Mouse (Mus musculus) intestine, postnatal 0 days (tissue): Measurements from ENCODE around the gene Rxra. TPM values are rescaled to one million over a fixed set of nuclear protein-coding genes. Genes with fewer than 3 reads are reported as not detected.
A peak's percentile ranks its signal among the peaks of the same experiment; 100 is the strongest.

Experiments used
- ATAC-seq: fragments of 200-750 bp; cut with Nextera tagmentation; 2 replicates; pipeline ENCODE4 v1.8.0; 2017; ENCODE audit warnings: mild to moderate bottlenecking, moderate TSS enrichment, moderate library complexity
- H3K27ac ChIP-seq: fragments of 300-500 bp; sonication (generic); 2 replicates; pipeline ENCODE4 v1.5.1; 2014; ENCODE audit warnings: mild to moderate bottlenecking, low read depth, low read length, moderate library complexity
- H3K27me3 ChIP-seq: fragments of 300-500 bp; sonication (generic); replicated peaks from 2 replicates; pipeline ENCODE4 v1.6.1; 2014; ENCODE audit warnings: low read length, mixed read lengths; ENCODE audit not compliant: control insufficient read depth, insufficient read depth
- H3K36me3 ChIP-seq: fragments of 300-500 bp; sonication (generic); 2 replicates; pipeline ENCODE4 v1.6.1; 2014; ENCODE audit warnings: mild to moderate bottlenecking, moderate library complexity; ENCODE audit not compliant: control insufficient read depth, insufficient read depth
- H3K4me1 ChIP-seq: fragments of 300-500 bp; sonication (generic); replicated peaks from 2 replicates; pipeline ENCODE4 v1.6.1; 2014; ENCODE audit warnings: antibody characterized with exemption, low read length, mixed read lengths; ENCODE audit not compliant: control insufficient read depth, insufficient read depth
- H3K4me2 ChIP-seq: fragments of 300-500 bp; sonication (generic); replicated peaks from 2 replicates; pipeline ENCODE4 v1.6.1; 2014; ENCODE audit warnings: low read depth, mild to moderate bottlenecking, moderate library complexity
- H3K4me3 ChIP-seq: fragments of 300-500 bp; sonication (generic); 2 replicates; pipeline ENCODE4 v1.5.1; 2014; ENCODE audit warnings: low read depth, low read length
- H3K9ac ChIP-seq: fragments of 300-500 bp; sonication (generic); 2 replicates; pipeline ENCODE4 v1.6.1; 2014; ENCODE audit warnings: mild to moderate bottlenecking, low read depth, low read length
- H3K9me3 ChIP-seq: fragments of 300-500 bp; sonication (generic); 2 replicates; pipeline ENCODE4 v1.6.1; 2016; ENCODE audit warnings: mixed run types; ENCODE audit not compliant: control insufficient read depth
- CTCF ChIP-seq: sonication (generic); IDR thresholded peaks from 2 replicates; pipeline ENCODE4 v1.5.1; 2016; ENCODE audit warnings: low read depth, mild to moderate bottlenecking, control low read depth, antibody characterized with exemption, moderate library complexity
- WGBS: fragments of 180-500 bp; shearing (Covaris S2); extraction: QIAGEN DNeasy Blood & Tissue Kit; methylation state at CpG from one replicate; pipeline ENCODE4 v1.1.7; 2014; 5-methylcytosine and 5-hydroxymethylcytosine counted together
- polyA plus RNA-seq: library from polyadenylated mRNA; unstranded; fragments of >200 nt; fragmentation: Nextera tagmentation; extraction: Ambion mirVana; gene quantifications from 2 replicates; pipeline ENCODE4 v1.2.1, GENCODE M21; 2015

The Rxra gene
- polyA plus RNA-seq, 1 experiment from 2014 or later: 9.0 TPM

DNA sequence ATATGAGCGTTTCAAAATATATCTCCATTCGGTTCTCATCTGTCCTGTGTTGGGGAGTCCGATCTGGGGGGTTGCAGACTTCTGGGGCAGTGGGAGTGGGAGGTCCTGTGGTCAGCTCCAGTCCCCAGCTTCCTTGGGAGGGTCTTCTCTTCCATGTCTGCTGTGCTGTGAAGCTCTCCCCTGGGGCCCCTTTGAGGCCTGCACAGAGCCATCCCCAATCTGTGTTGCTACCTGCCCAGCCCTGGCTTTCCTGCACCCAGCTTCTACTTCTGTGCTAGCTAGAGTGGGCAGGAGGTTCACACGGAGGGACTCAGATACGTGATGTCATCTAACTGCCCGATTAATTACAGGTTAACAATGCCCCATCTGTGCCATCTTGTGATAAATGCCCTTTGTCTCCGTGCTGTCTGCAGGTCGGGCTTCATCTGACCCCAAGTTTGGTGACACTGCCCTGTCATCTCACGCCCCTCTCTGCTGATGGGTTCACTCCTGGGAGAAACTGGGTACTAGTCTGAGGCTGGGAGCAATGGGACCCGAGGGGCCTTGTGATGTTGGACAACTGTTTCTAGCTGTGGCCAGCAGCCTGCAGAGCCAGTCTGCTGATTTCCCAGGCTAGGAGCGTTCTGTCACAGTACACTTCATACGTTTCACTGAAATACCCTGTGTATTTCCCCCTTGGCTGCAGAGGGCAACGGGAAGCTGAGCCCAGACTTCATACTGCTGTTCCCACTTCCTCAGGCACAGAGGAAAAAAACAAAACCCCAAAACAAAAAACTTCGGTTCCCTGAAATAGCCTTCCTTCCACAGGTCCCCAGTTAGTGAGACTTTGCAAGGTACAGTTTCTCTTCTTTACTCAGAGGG, 86.9 kb downstream of the Rxra start:
- Histone ChIP-seq H3K27me3 (no peaks in the 10 kb centered on the region), H3K27ac (no peak overlapping the region), H3K4me1 (no peaks in the 10 kb centered on the region), H3K36me3 (peaks cover 25% of the 10 kb centered on the region), H3K4me3 (no peak overlapping the region), H3K9me3 (no peaks in the 10 kb centered on the region), H3K4me2 (no peak overlapping the region), H3K9ac (no peak overlapping the region)
- no peak for TF ChIP-seq CTCF
- ATAC-seq: no peak
- WGBS: 72% methylated on average over 14 of the region's 14 CpGs

DNA sequence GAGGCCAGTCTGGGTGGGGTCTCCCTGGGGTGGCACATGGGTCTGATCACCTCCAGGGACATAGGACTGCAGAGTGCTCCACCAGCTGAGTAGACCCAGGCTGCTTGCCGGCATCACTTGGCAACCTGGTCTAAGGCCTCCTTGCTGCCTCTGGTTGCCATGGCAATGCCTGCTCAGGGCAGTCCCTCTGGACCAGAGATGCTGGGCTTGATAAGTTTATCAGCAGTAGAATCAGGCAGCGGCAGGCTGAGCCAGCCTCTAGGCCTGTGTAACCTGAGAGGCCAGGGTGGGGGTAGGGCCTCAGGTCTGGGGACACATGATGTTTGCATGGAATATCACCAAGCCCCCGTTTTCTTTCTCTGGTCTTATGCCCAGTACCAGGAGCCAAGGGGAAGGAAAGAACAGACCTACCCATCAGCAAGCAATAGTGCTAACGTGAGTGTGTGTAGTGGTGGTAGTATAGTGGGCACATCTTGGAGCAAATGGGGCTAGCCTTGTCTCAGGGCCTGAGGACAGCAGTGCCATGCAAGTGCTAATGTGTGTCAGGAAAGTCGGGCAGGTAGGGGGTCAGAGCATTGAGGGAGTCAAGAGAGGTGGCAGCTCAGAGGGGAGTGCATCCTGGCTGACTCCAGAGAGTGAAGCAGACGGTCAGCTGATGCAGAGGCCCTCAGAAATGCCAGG, 88.2 kb downstream of the Rxra start:
- no peak overlapping the region for H3K4me2 ChIP-seq
- peak; percentile 12 for ATAC-seq
- peaks cover 17% of the 10 kb centered on the region for H3K36me3 ChIP-seq
- no peaks in the 10 kb centered on the region for H3K27me3 ChIP-seq
- no peak overlapping the region for H3K4me3 ChIP-seq
- 21% methylated on average over 6 of the region's 6 CpGs for WGBS
- no peaks in the 10 kb centered on the region for H3K9me3 ChIP-seq
- H3K27ac ChIP-seq: no peak overlapping the region
- TF ChIP-seq CTCF: no peak
- H3K4me1 ChIP-seq: no peaks in the 10 kb centered on the region
- H3K9ac ChIP-seq: no peak overlapping the region

DNA sequence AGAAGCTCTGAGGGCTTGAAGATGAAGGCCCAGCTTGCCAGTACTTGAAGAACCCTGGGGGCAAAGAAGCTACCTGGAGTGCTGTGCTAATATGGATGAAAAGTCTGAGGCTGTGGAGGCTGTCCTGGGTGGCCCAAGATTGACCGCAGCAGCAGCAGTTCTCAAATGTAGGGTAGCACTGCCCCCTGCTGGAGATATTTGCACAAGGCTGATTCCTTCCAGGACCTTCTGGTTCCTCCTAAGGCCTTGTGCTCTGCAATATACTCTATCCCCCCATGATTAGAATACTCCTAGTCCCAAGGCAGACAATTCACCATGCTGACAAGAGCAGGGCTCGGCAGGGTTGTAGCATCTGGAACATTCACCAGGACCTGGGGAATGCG, 88.7 kb downstream of the Rxra start:
- H3K4me3 ChIP-seq: no peak overlapping the region
- peak; percentile 58 for ATAC-seq
- 32% methylated on average over 3 of the region's 3 CpGs for WGBS
- no peak overlapping the region for H3K9ac ChIP-seq
- no peaks in the 10 kb centered on the region for H3K27me3 ChIP-seq
- no peaks in the 10 kb centered on the region for H3K4me1 ChIP-seq
- peak; percentile 91 for TF ChIP-seq CTCF
- H3K9me3 ChIP-seq: no peaks in the 10 kb centered on the region
- peaks cover 12% of the 10 kb centered on the region for H3K36me3 ChIP-seq
- H3K27ac ChIP-seq: no peak overlapping the region
- no peak overlapping the region for H3K4me2 ChIP-seq

DNA sequence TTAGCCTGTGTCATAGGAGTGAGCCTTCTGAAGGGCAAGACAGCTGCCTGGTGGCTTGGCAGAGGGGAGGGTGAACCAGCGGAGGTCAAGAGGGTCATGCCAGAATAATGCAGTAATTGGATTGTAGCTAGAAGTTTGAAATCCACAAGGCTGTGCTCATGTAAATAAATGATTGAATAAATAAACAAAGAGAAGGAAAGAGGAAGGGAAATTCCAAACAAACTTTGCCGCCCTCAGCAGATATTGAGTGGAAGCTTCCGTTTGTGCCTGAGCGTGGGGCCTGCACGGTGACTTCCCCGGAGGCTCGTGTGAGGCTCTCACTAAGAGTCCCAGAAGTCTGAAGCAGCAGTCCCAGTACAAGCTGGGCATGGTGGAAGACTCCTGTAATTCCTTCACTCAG, 91.5 kb downstream of the Rxra start:
- no peaks in the 10 kb centered on the region for H3K36me3 ChIP-seq
- no peak overlapping the region for H3K4me3 ChIP-seq
- WGBS: 54% methylated on average over 7 of the region's 7 CpGs
- H3K4me2 ChIP-seq: no peak overlapping the region
- no peak overlapping the region for H3K27ac ChIP-seq
- no peaks in the 10 kb centered on the region for H3K9me3 ChIP-seq
- no peaks in the 10 kb centered on the region for H3K27me3 ChIP-seq
- no peak for TF ChIP-seq CTCF
- H3K4me1 ChIP-seq: no peaks in the 10 kb centered on the region
- H3K9ac ChIP-seq: no peak overlapping the region
- ATAC-seq: no peak

DNA sequence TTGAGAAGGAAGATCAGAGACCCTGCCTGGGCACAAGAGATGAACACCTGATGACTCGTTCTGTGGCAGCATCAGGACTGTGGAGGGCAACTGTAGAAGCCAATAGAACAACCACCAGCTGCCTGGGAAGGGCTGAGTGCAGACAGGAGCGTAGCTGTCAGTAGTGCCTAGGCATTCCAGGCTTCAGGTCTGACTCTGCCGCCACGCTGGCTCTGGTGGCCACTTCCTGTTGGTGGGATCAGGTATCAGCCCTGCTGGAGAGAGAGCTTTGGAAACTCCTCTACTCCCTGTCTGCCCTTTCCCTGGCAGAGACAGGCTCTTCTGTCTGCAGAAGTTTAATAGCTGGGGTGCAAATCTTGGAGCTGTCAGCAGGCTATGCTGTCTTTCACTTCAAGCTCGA, 93.5 kb downstream of the Rxra start:
- H3K36me3 ChIP-seq: no peaks in the 10 kb centered on the region
- no peaks in the 10 kb centered on the region for H3K27me3 ChIP-seq
- no peak for ATAC-seq
- H3K4me3 ChIP-seq: no peak overlapping the region
- no peak overlapping the region for H3K9ac ChIP-seq
- WGBS: 40% methylated on average over 5 of the region's 5 CpGs
- H3K4me2 ChIP-seq: no peak overlapping the region
- no peak overlapping the region for H3K27ac ChIP-seq
- H3K4me1 ChIP-seq: no peaks in the 10 kb centered on the region
- no peaks in the 10 kb centered on the region for H3K9me3 ChIP-seq
- no peak for TF ChIP-seq CTCF

DNA sequence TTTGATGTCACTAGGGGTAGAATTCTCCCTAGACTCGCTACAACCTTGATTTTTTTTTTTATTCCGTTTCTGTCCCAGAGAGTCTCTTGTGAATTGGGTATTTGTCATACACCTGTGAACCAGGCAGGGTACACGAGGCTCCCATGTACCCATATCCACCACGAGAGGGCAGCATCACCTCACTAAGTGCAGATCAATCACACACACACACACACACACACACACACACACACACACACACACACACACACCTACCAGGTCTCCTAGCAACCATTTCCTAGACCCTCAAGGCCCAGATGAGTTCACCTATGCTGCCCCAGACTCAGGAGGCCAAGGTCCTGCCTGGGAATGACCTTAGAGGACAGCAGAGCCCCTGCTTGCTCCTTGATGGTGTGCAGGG, 94.0 kb downstream of the Rxra start:
- no peaks in the 10 kb centered on the region for H3K27me3 ChIP-seq
- no peak overlapping the region for H3K9ac ChIP-seq
- H3K36me3 ChIP-seq: no peaks in the 10 kb centered on the region
- no peaks in the 10 kb centered on the region for H3K4me1 ChIP-seq
- no peak overlapping the region for H3K4me3 ChIP-seq
- H3K9me3 ChIP-seq: no peaks in the 10 kb centered on the region
- no peak overlapping the region for H3K27ac ChIP-seq
- no peak for ATAC-seq
- 1% methylated on average over 4 of the region's 4 CpGs for WGBS
- TF ChIP-seq CTCF: peak; percentile 89
- no peak overlapping the region for H3K4me2 ChIP-seq
